Mouse (Mus musculus) brain, embryonic 18.5 days (tissue): ENCODE data around the gene Ppm1g.
A peak's percentile ranks its signal among the peaks of the same experiment; 100 is the strongest.
"Not testable (repeated sequence)": the region's sequence is repeated elsewhere in the genome, so short reads cannot be mapped to it uniquely, and the experiment has no call there.

Experiments used
- DNase-seq: peaks from one replicate; pipeline ENCODE4 v3.0.0-alpha.2; 2012; ENCODE audit warnings: low read depth, low spot score

Gene Ppm1g

DNA sequence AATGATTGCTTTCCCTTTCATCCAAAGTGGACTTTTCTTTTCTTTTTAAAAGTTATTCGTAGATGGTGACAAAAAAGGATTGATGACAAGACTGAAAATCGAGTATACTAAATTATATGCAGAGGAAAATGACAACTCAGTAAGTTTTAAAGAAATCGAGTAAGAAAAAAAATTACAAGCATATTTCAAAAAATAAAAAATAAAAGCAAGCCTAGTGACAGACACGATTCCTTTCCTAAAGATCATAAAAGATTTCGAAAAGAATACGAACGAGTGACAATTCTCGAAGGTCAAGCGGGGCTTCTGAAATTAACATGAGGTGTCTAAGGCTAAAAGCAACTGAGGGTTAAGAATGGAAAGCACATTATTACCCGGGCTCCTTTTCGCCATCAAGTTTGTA is 1.0 kb downstream of the Ppm1g start:
- no peak for DNase-seq

DNA sequence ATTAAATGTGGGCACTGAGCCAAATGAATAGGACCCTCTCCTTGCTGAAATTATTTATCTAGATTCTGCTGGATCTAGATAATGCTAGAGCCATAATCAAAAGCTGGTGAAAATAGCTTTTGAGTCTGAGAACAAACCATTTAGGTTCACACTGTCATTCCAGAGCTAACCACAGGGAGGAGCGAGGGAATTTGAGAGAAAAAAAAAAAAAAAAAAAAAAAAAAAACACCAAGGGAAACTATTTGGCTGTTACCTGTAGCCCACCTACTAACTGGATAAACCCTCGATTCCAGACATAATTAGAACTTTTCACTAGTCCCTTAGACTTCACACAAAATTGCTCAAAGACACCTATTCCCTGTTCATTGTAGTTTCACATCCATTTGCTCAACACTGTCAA is 1.4 kb downstream of the Ppm1g start:
- no peak for DNase-seq

DNA sequence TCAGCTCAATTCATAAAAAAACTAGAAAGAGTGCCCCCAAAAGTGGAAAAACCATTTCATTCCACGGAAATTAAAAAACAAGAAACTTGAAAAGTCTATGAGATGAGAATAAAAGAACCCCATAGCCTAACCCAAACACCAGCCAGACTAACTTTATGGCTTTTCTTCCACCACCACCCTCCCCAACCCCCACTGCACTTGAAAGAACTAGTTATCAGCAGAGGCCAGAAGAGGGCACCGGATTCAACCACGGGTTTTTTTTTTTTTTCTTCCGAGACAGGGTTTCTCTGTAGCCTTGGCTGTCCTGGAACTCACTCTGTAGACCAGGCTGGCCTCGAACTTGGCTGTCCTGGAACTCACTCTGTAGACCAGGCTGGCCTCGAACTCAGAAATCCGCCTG is 2.2 kb downstream of the Ppm1g start:
- no peak for DNase-seq

DNA sequence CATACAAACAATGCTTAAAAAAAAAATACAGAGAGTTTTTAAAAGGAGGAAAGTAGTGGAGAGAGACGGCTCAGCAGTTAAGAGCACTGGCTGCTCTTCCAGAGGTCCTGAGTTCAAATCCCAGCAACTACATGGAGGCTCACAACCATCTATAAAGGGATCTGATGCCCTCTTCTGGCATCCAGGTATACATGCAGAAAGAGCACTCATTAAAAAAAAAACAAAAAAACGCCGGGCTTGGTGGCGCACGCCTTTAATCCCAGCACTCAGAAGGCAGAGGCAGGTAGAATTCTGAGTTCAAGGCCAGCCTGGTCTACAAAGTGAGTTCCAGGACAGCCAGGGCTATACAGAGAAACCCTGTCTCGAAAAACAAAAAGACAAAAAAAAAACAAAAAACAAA is 3.9 kb downstream of the Ppm1g start:
- DNase-seq: not testable (repeated sequence)

DNA sequence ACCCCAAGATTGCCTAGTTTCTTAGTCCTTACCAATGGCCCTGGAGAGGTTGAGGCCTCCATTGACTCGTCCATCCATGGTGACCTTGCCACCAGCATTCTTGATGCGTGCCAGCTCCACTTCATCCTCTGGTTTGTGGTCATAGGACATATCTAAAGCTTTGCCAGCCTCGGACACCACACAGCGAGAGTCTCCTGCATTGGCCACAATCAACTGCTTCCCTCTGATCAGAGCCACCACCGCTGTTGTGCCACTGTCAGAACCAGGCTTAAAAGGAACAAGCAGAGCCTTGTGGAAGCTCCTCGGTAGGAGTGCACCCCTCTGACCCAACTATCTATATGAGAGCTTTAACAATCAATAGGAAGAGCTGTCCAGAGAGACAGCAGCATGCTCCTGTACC is 16.1 kb downstream of the Ppm1g start:
- DNase-seq: no peak

DNA sequence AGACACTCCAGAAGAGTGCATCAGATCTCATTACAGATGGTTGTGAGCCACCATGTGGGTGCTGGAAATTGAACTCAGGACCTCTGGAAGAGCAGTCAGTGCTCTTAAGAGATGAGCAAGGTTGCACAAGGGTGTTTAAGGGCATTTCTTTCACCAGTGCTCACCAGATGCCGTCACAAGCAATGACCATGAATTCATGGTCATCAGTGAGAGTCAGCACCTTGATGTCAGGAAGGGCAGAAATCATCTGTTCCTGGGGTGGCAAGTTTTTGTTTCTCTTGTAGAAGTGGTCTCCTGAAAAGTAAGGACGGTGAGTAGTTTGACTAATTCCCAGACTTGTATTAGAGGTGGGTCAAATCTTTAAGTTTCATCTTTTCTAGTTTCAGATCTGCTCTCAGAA is 16.6 kb downstream of the Ppm1g start:
- DNase-seq: no peak

DNA sequence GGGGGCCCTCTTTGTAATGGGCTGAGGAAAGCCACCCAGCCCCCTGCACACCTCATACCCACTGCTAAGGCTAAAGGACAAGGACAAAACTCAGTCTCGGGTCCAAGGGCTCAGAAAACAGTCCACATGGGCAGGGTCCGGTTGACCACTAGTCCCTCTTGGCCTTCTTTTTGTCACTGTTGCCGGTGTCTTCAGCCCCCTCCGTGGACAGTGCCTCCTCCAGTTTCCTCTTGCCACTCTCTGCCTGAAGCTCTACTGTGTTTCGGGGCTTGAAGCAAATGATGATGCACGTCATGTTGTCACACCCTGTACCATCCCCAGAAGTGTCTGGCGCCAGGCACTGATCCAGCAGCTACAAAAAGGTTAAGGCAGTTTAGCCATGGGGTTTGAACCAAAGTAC is 17.6 kb downstream of the Ppm1g start:
- no peak for DNase-seq

DNA sequence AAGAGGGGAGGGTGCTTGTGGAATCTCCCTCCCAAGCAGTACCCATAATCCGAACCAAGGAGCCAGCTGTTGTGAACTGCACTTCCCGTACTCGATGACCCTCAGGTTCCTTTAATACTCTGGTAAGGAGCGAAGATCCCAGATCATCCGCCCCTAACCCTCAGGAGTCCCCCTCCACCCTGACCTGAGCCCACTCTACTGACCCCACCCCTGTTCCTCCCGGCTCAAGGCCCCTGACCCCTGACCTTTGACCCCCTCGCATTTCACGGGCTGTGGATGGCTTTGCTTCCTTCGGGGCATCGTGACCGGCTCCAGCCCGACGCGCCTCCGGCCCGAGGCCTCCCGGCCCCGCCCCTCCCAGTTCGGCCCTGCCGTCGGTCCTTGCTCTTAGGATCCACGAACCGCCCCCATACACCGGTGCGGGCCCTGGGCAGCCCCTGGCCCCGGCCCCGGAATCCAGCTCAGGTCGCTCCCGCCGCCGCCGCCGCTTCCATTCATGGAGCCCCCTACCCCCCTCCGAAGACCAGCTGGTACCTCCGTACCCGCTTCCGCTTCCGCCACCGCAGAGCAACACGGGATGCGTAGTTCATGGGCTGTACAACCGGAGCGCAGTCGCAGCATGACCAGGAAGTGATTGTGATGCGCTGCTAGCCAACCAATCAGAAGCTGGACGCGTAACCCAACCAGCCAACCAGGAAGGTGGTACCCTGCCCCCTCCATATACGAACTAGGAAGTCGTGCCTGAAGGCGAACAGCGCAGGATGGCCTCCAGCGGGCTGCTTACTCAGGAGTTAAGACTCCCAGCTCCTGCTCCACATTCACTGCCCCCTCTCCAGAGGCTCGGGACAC is 18.5 kb downstream of the Ppm1g start, which contains the start of gene Zfp513:
Zfp513 (minus strand) TSS at position 562 of the 849 bp plus-strand sequence.
- peak; percentile 99 for DNase-seq

DNA sequence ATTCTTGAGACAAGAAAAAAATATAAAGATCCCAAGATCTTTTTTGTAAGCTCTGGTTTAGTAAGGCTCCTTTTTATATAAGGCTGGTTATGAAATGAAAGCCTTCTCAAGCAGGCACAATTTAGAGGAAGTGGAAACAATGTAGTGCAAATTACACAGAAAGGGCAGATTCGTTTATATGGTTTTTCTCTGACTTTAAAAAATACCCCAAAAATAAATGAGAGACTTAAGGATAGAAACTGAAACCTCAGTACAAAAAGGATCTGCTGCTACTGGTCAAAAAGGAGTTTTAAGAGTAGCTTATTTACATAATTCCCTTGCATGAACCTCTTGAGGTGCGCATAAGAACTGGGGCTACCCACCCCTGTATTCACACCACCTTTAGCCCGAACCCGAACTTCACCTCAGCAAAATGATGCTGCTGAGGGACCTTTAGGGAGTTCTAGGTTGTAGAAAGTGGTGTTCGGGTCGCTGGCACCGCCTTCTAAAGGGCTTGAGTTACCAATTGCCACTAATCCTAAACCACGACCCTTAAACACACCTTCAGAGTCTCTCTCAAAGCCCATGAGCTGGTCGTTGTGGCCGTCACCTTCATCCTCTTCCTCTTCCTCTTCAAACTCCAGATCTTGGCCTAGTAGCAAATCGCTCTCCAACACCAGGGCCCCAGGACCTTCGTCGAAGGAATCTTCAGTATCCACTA is 19.3 kb downstream of the Ppm1g start:
- no peak for DNase-seq

DNA sequence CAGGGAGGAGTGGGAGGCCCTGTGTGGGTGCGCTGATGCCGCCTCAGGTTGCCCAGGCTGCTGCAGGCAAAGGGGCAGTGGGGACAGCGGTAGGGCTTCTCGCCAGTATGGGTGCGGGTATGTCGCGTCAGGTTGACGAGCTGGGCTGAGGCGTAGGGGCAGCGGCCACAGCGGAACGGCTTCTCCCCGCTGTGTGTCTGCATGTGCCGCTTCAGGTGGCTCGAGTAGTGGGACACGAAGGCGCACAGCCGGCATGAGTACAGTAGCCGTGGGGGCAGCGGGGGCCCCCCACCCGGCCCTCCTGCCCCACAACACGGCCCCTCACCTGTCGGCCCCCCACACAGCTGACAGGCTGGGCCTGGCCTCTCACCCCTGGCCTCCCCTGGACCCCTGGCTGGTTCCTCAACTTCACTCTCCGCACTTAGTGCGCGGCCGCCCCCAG is 20.1 kb downstream of the Ppm1g start:
- DNase-seq: no peak

DNA sequence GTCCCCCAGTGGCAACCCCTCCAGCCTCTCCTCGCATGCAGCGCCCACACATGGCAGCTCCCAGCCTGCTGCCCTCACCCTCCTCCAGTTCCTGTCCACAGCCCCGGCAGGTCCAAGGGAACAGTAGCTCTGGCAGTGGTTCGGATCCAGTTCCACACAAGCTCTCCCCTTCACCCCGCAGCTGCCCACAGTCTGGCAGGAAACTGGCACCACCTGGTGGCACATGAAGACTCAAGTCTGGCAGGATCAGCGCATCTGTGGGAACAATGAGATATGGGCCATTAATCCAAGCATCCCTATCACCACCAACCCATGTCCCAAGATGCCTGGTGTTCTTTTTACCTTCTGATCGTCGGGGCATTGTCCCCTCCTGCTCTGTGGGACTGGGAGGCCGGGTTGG is 20.6 kb downstream of the Ppm1g start:
- DNase-seq: no peak

DNA sequence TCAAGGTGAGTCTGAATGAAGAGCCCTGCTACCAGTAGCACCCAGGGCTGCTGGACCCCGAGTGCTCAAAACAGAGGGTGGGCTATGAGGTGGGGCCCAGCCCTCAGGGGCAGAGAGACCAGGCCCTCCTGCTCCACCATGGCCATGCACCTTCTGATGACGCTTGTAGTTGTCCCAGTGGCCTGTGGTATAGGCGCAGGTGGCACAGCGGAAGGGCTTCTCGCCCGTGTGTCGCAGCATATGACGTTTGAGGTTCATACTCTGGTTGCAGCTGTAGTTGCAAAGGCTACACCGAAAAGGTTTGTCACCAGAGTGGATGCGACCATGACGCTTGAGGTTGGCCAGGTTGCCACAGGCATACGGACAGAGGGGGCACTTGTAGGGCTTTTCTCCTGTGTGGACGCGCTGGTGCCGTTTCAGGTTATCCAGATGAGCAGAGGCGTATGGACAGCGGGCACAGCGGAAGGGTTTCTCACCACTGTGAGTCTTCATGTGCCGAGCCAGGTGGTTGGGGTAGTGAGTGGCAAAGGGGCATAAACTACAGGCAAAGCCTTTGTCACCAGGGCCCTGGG is 21.1 kb downstream of the Ppm1g start:
- DNase-seq: no peak

DNA sequence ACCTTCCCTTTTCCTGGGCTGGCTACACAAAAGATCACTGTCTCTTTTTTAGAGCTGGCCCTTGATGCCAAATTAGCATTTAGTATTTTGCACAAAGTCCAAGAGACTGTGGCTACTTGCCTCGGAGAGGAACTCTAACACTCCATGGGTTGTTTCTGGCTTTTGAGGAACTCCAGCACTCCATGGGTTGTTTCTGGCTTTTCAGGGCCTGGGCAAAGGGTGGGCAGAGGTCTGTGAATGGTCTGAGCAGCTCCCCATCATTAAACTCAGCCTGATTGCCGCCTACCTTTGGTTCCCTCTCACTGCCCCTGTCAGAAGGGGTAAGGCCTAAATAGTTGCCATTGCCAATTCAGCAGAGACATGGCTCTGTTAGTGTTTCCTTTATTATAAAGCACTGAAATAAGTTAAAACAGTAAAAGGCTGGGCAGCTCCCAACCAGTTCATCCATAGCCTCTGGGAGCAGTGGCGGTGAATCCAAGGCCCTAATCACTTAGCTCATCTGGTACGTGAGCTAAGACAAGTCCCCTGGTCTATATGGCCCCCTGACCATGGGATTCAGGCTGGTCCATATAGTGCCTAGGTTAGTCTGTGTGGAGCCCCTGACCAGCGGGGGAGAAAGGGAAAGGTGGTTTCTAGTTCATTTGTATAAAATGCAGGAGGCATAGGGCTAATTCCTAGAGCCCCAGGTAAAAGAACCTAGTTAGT is 21.7 kb downstream of the Ppm1g start:
- no peak for DNase-seq

DNA sequence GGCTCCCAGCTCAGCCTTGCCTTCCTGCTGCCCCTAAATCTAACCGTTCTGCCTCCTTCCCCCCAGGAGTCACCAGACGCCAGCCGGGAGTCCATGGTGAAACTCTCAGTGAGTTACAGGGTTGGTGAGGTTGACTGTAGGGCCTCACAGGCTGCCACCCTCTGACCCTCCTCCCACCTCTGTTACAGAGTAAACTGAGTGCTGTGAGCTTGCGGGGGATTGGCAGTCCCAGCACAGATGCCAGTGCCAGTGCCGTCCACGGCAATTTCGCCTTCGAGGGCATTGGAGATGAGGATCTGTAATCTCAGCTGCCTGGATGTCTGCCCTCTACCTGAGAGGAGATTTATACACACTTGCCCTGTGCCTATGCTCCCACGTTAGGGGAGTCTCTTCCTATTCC is 22.3 kb downstream of the Ppm1g start:
- DNase-seq: no peak

DNA sequence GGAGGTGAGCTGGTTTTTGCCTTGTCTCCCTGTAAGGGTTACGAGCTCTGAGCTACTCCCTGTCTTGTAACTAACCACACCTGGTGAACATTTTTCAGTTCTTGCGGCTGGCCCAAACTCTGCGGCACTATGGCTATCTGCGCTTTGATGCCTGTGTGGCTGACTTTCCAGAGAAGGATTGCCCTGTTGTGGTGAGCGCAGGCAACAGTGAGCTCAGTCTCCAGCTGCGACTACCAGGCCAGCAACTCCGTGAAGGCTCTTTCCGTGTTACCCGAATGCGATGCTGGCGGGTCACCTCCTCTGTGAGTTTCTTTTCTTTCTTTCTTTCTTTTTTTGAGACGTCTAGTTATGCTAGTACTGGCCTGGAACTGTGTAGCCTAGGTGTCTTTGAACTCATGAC is 23.4 kb downstream of the Ppm1g start:
- DNase-seq: no peak

DNA sequence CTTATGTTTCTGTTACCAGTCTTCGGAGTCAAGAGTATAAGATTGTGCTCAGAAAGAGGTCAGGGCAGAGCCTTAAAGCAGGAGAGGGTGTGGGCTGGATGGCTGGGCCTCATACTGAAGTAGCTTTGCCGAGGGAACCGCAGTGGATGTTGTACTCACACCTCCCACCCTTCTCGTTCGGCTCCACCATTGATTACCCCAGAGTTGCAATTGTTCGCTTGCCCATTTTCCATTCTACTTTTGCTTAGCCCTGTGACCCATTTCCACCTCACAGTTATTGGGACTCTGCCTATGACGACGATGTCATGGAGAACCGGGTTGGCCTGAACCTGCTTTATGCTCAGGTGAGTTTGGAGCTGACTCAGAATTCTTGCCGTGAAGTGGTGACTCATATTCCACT is 24.3 kb downstream of the Ppm1g start:
- DNase-seq: no peak

DNA sequence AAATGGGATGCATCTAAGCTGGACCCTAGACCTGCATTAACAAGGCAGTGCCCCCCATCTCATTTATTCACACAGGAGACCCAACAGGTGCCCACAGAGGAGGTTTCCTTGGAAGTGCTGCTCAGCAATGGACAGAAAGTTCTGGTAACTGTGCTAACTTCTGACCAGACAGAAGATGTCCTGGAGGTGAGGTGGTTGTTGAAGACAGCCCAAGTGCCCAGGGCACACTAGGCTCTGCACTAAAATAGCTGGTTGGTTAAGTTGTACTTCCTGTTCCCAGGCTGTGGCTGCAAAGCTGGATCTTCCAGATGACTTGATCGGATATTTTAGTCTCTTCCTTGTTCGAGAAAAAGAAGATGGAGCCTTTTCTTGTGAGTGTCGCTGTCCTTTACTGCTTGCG is 24.8 kb downstream of the Ppm1g start:
- DNase-seq: no peak

DNA sequence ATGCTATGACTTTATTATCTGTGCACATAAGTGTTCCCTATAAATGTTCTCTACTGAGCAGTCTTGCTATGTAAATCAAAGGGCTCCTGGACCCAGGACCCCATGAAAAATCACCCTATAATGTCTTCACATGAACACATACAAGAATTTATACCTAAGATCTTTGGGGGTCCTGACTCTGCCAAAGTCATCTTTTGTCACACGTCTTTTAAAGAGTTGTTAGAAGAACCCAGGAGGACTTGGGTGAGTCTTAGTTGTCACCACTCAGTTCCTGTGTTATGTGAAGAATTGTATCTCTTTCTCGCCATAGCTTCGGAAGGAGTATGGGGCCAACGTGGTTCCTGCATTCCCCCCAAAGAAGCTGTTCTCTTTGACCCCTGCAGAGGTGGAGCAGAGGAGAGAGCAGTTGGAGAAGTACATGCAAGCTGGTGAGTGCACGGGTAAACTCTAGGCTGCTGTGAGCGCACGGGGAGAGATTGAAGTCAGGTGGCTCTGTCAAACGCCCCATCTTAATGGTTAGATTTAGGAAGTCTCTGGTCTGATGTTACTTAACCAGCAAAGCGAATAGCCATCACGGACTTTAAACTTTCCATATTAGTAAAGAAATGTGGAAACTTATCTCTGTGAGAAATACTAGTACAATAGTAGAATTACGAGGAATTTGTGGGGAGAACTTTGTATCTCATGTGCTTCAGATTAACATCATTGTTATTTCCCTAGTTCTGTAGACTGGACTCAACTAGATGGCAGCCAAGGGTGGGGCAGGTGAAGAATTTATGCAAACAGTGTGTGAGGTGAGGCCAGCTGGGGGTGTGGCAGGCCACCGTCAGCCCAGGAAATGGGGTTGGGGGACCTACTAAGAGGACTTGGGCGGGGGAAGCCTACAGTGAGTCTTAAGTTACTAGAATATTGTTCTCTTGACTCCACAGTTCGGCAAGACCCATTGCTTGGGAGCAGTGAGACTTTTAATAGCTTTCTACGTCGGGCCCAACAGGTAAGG is 25.7 kb downstream of the Ppm1g start:
- no peak for DNase-seq

DNA sequence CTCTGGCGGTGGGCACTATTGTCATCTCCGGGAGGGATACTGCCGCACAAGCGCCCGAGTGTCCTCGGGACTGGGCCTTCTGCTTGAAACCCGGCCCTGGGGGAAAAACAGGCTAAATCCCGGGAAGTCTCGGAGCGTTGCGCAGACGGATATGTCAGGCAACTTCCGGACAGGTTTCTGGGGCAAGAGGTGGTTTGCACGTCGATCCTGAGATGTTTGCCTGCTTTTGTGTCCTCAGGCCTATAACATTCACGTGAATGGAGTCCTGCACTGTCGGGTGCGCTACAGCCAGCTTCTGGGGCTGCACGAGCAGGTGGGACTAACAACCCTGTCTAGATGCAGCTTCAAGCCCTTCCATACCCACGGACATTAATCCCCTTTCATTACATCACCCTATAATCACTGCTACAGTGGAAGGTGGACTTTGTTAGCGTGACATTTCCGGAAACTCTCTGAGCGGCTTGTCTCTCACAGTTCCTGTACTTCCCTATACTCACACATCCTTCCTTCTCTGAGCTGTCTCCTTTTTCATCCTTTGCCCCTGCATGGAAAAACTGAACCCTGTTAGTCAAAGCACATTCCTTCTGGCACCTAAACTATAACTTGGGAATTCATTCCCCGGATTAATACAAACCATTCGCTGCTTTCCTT is 26.7 kb downstream of the Ppm1g start:
- DNase-seq: no peak

DNA sequence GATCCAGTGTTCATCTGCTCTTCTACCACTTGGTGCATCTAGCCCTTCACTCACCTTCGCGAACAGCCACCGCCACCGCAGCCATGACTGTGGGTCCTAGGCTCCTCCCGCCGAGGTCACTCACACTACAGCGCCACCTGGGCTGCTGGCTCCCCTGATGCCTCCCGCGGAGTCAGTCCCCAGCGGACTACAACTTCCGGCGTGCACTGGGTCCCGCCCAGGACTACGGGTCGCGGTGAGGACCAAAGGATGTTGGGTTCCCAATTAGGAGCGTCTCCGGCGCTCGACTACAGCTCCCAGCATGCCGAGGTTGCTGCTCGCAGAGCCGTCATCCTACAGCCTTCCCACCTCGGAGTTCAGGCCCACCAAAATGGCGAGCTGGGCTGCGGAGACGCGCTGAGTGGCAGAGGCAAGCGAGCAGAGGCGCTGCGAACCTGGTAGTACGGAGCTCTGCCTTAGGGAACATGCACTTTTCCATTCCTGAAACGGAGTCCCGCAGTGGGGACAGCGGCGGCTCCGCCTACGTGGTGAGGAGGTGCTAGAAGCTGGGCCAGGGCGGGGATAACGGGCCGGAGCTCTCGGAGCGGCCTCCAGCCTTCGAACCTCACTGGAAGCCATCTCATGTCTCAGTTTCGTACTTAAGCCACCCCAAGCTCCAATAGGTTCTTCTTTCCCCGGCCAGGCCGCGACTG is 27.4 kb downstream of the Ppm1g start, which contains the start of the genes Snx17 and Eif2b4:
Snx17 (plus strand) TSS at position 289 of the 692 bp plus-strand sequence.
Eif2b4 (minus strand) TSS at position 492 of the 692 bp plus-strand sequence.
- DNase-seq: peak; percentile 98
